ENCODE assay signal across 9 mouse cellular contexts in genomic region chr3:98015205-98016171, GRCm38 (mm10). TPM values are rescaled to one million over a fixed set of nuclear protein-coding genes. Genes with fewer than 3 reads are reported as not detected.
DNase-seq lines count a peak whose midpoint lies in the region; ATAC-seq lines count a peak whose summit lies in the region.
"Had no signal": no experiment of that assay in that cellular context is flagged by ENCODE, and none has a peak within 500 bp of the region (broad histone marks: within the 10 kb centered on the region; RNA-seq: fewer than 3 reads in every experiment).

No protein-coding gene starts in this region.

- ATAC-seq in embryonic facial prominence, embryonic 11.5 days (replicated peaks; ENCODE audit: insufficient number of reproducible peaks, low FRiP score, low TSS enrichment, low read depth): no peak
- no peak for ATAC-seq in hindbrain, embryonic 14.5 days (ENCODE audit: low FRiP score)
- ATAC-seq in midbrain, embryonic 13.5 days: no peak

- peaks cover 60% of the 10 kb centered on the region for H3K4me1 ChIP-seq in heart, embryonic 10.5 days
- H3K4me1 ChIP-seq in embryonic facial prominence, embryonic 11.5 days (ENCODE audit: control insufficient read depth, insufficient read depth, low read length): no peaks in the 10 kb centered on the region; the same call in none of the 2 replicates
- no peaks in the 10 kb centered on the region; the same call in none of the 2 replicates for H3K4me1 ChIP-seq in hindbrain, embryonic 14.5 days (replicated peaks; ENCODE audit: control insufficient read depth, insufficient read depth, low read length)
- H3K4me1 ChIP-seq in midbrain, embryonic 13.5 days (replicated peaks): peaks cover 37% of the 10 kb centered on the region

- no peaks in the 10 kb centered on the region for H3K9me3 ChIP-seq in heart, embryonic 10.5 days
- H3K9me3 ChIP-seq in embryonic facial prominence, embryonic 11.5 days (replicated peaks; ENCODE audit: control insufficient read depth, low read length): no peaks in the 10 kb centered on the region
- H3K9me3 ChIP-seq in hindbrain, embryonic 14.5 days (ENCODE audit: control insufficient read depth, low read length): no peaks in the 10 kb centered on the region
- H3K9me3 ChIP-seq in midbrain, embryonic 13.5 days: no peaks in the 10 kb centered on the region

- intact Hi-C loops in heart, postnatal 36 days (cut with DNase I): no loop called here

- H3K4me3 ChIP-seq in heart, embryonic 10.5 days: 0 out of 2 replicates have a peak overlapping the region, but pooled peaks have one; percentile 8
- no peak overlapping the region for H3K4me3 ChIP-seq in embryonic facial prominence, embryonic 11.5 days (ENCODE audit: low read depth, low read length)
- H3K4me3 ChIP-seq in hindbrain, embryonic 14.5 days (replicated peaks; ENCODE audit: low read length): peak overlapping the region; percentile 86
- H3K4me3 ChIP-seq in midbrain, embryonic 13.5 days (replicated peaks): peak overlapping the region; percentile 85

- H3K4me2 ChIP-seq in embryonic facial prominence, embryonic 11.5 days (ENCODE audit: low read depth, low read length): peak overlapping the region; percentile 56
- peak overlapping the region; percentile 84 for H3K4me2 ChIP-seq in hindbrain, embryonic 14.5 days (replicated peaks)
- peak overlapping the region; percentile 92 for H3K4me2 ChIP-seq in midbrain, embryonic 13.5 days (replicated peaks)

- H3K9ac ChIP-seq in embryonic facial prominence, embryonic 11.5 days (replicated peaks; ENCODE audit: low read length): no peak overlapping the region
- H3K9ac ChIP-seq in hindbrain, embryonic 14.5 days: no peak overlapping the region; the same call in 1 of the 2 replicates
- H3K9ac ChIP-seq in midbrain, embryonic 13.5 days (replicated peaks): no peak overlapping the region

- H3K36me3 ChIP-seq in heart, embryonic 10.5 days: no peaks in the 10 kb centered on the region
- no peaks in the 10 kb centered on the region for H3K36me3 ChIP-seq in embryonic facial prominence, embryonic 11.5 days (replicated peaks; ENCODE audit: control insufficient read depth, insufficient read depth, low read depth, low read length)
- H3K36me3 ChIP-seq in hindbrain, embryonic 14.5 days (replicated peaks; ENCODE audit: control insufficient read depth, insufficient read depth): no peaks in the 10 kb centered on the region
- no peaks in the 10 kb centered on the region for H3K36me3 ChIP-seq in midbrain, embryonic 13.5 days

- 75% methylated on average over 14 of the region's 14 CpGs for WGBS in heart, embryonic 10.5 days
- WGBS in embryonic facial prominence, embryonic 11.5 days: 73% methylated on average over 14 of the region's 14 CpGs
- WGBS in hindbrain, embryonic 14.5 days: 65% methylated on average over 14 of the region's 14 CpGs
- WGBS in midbrain, embryonic 13.5 days: 64% methylated on average over 14 of the region's 14 CpGs

- no peak for DNase-seq in heart, embryonic 10.5 days (ENCODE audit: low spot score)
- DNase-seq in heart, postnatal 36 days: no peak
- DNase-seq in embryonic facial prominence, embryonic 11.5 days (ENCODE audit: low spot score): no peak
- DNase-seq in hindbrain, embryonic 14.5 days (ENCODE audit: low spot score): no peak
- DNase-seq in embryo, embryonic 9.5 days (ENCODE audit: extremely low spot score): no peak
- DNase-seq in adrenal gland, postnatal 25 days: no peak
- DNase-seq in frontal cortex, postnatal 10 days (ENCODE audit: low spot score in 2 of 2): no peak
- DNase-seq: B cell, adult 2 months had no signal

- H3K27ac ChIP-seq in heart, embryonic 10.5 days: no peak overlapping the region
- no peak overlapping the region for H3K27ac ChIP-seq in embryonic facial prominence, embryonic 11.5 days (replicated peaks; ENCODE audit: low read depth, low read length)
- H3K27ac ChIP-seq in hindbrain, embryonic 14.5 days: 0 out of 2 replicates have a peak overlapping the region, but pooled peaks have one; percentile 16
- H3K27ac ChIP-seq in midbrain, embryonic 13.5 days: no peak overlapping the region

- H3K27me3 ChIP-seq in heart, embryonic 10.5 days (ENCODE audit: insufficient read depth, poor library complexity, severe bottlenecking): peaks cover 4% of the 10 kb centered on the region; the same call in 1 of the 2 replicates
- H3K27me3 ChIP-seq in embryonic facial prominence, embryonic 11.5 days (ENCODE audit: control insufficient read depth, insufficient read depth, low read length): no peaks in the 10 kb centered on the region
- peaks cover 8% of the 10 kb centered on the region for H3K27me3 ChIP-seq in hindbrain, embryonic 14.5 days (ENCODE audit: control insufficient read depth, insufficient read depth, low read length)
- H3K27me3 ChIP-seq in midbrain, embryonic 13.5 days: peaks cover 23% of the 10 kb centered on the region; the same call in 1 of the 2 replicates

RNA-seq across cellular contexts. Expression of gene Notch2, which starts 2.2 kb away (rescaled TPM):
- polyA plus RNA-seq in heart, embryonic 10.5 days (2016; fragmentation: Nextera tagmentation; extraction: Ambion mirVana): 11.2 and 16.8 TPM in 2 replicates
- 10 to 100 TPM; 16.7 to 17.8 TPM for total RNA-seq in heart, postnatal 36 days (2021)
- 27.8 and 28.8 TPM in 2 replicates for polyA plus RNA-seq in embryonic facial prominence, embryonic 11.5 days (2014; fragmentation: Nextera tagmentation; extraction: Ambion mirVana)
- 14.8 and 15.2 TPM in 2 replicates for polyA plus RNA-seq in hindbrain, embryonic 14.5 days (2014; fragmentation: Nextera tagmentation; extraction: Ambion mirVana)
- polyA plus RNA-seq in midbrain, embryonic 13.5 days (2015; fragmentation: Nextera tagmentation; extraction: Ambion mirVana): 9.0 and 10.0 TPM in 2 replicates
- total RNA-seq in adrenal gland, postnatal 25 days (2021): 52.3 and 80.9 TPM in 2 replicates
